Mouse (Mus musculus): ENCODE measurements around the gene Mpzl3. TPM values are rescaled to one million over a fixed set of nuclear protein-coding genes. Genes with fewer than 3 reads are reported as not detected.

Gene Mpzl3
- polyA plus RNA-seq, 1 experiment from 2014 or later: 30.8 TPM

GRCm38 (mm10) chr9:45119316-45119953 lies 64.4 kb downstream of the Mpzl3 start:
- Histone ChIP-seq H3K4me3 (ENCODE audit: low read depth, low read length) (no peak overlapping the region), H3K27me3 (ENCODE audit: control insufficient read depth, insufficient read depth, low read length) (no peaks in the 10 kb centered on the region), H3K9ac (ENCODE audit: low read length) (no peak overlapping the region), H3K9me3 (ENCODE audit: control insufficient read depth, low read length) (no peaks in the 10 kb centered on the region), H3K27ac (replicated peaks) (no peak overlapping the region), H3K4me2 (replicated peaks; ENCODE audit: low read depth) (no peak overlapping the region), H3K36me3 (ENCODE audit: control insufficient read depth, insufficient read depth, low read length) (no peaks in the 10 kb centered on the region), H3K4me1 (replicated peaks; ENCODE audit: control insufficient read depth, insufficient read depth) (no peaks in the 10 kb centered on the region; the same call in 1 of the 2 replicates)
- TF ChIP-seq EP300 (optimal IDR thresholded peaks at IDR 0.05) (no peak), CTCF (IDR thresholded peaks at IDR 0.05; ENCODE audit: low read depth) (peak; percentile 52)
- ATAC-seq (ENCODE audit: low FRiP score, low TSS enrichment) (no peak), DNase-seq (ENCODE audit: low spot score) (no peak)
- WGBS: 95% methylated on average over 8 of the region's 8 CpGs

GRCm38 (mm10) chr9:45119954-45120530 lies 65.1 kb downstream of the Mpzl3 start:
- no peak overlapping the region for H3K4me3 ChIP-seq (ENCODE audit: low read depth, low read length)
- TF ChIP-seq CTCF (IDR thresholded peaks at IDR 0.05; ENCODE audit: low read depth) (no peak), EP300 (optimal IDR thresholded peaks at IDR 0.05) (no peak)
- H3K9ac ChIP-seq (ENCODE audit: low read length): no peak overlapping the region
- DNase-seq (ENCODE audit: low spot score): no peak
- no peak overlapping the region for H3K4me2 ChIP-seq (replicated peaks; ENCODE audit: low read depth)
- no peaks in the 10 kb centered on the region for H3K9me3 ChIP-seq (ENCODE audit: control insufficient read depth, low read length)
- H3K27me3 ChIP-seq (ENCODE audit: control insufficient read depth, insufficient read depth, low read length): no peaks in the 10 kb centered on the region
- ATAC-seq (ENCODE audit: low FRiP score, low TSS enrichment): no peak
- H3K27ac ChIP-seq (replicated peaks): no peak overlapping the region
- 85% methylated on average over 14 of the region's 14 CpGs for WGBS
- H3K4me1 ChIP-seq (replicated peaks; ENCODE audit: control insufficient read depth, insufficient read depth): no peaks in the 10 kb centered on the region; the same call in 1 of the 2 replicates
- H3K36me3 ChIP-seq (ENCODE audit: control insufficient read depth, insufficient read depth, low read length): no peaks in the 10 kb centered on the region

DNA sequence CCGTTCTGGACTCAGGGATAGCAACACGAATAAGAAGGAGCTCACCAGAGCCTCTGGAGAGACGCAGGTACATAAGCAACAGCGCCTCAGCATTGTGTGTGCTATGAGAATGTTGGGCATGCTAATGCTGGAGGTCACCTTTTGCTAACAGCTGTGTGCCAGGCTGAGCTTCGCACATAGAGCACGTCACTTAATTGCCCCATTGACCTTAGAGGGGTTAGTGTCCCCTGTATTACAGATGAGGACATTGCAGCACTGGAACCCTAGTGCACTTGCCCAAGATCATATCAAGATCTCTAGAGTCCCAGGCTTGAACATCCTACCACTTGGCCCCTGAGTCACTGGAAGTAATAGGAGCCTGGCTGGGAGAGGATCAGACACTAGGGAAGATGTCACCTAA lies 65.6 kb downstream of the Mpzl3 start:
- Histone ChIP-seq H3K9me3 (ENCODE audit: control insufficient read depth, low read length) (no peaks in the 10 kb centered on the region), H3K4me3 (ENCODE audit: low read depth, low read length) (no peak overlapping the region), H3K36me3 (ENCODE audit: control insufficient read depth, insufficient read depth, low read length) (no peaks in the 10 kb centered on the region), H3K4me1 (replicated peaks; ENCODE audit: control insufficient read depth, insufficient read depth) (no peaks in the 10 kb centered on the region; the same call in 1 of the 2 replicates), H3K4me2 (replicated peaks; ENCODE audit: low read depth) (no peak overlapping the region), H3K9ac (ENCODE audit: low read length) (no peak overlapping the region), H3K27me3 (ENCODE audit: control insufficient read depth, insufficient read depth, low read length) (no peaks in the 10 kb centered on the region), H3K27ac (replicated peaks) (no peak overlapping the region)
- ATAC-seq (ENCODE audit: low FRiP score, low TSS enrichment) (no peak), DNase-seq (ENCODE audit: low spot score) (no peak)
- no peak for TF ChIP-seq CTCF (IDR thresholded peaks at IDR 0.05; ENCODE audit: low read depth)
- no peak for TF ChIP-seq EP300 (optimal IDR thresholded peaks at IDR 0.05)
- WGBS: 89% methylated on average over 6 of the region's 6 CpGs

DNA sequence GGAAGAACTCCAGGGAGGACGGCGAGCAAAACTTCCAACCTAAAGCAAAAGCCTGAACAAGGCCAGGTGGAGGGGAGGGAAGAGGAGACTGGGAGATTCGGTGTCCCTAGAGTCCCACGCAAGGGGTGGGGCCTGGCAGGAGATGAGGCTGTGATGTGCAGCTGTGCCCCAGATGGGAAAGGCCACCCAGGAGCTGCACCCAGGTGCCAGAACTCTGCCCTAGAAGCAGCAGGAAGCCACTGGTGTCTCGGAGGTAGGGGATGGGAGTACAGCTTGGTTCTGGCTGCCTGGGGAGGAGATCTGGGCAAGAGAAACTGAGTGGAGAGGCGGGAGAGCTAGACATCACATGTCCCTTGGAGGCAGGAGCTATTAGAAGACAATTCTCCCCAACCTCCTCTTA lies 66.0 kb downstream of the Mpzl3 start:
- Histone ChIP-seq H3K4me3 (ENCODE audit: low read depth, low read length) (no peak overlapping the region), H3K36me3 (ENCODE audit: control insufficient read depth, insufficient read depth, low read length) (no peaks in the 10 kb centered on the region), H3K4me2 (replicated peaks; ENCODE audit: low read depth) (no peak overlapping the region), H3K9ac (ENCODE audit: low read length) (no peak overlapping the region), H3K27me3 (ENCODE audit: control insufficient read depth, insufficient read depth, low read length) (no peaks in the 10 kb centered on the region), H3K4me1 (replicated peaks; ENCODE audit: control insufficient read depth, insufficient read depth) (no peaks in the 10 kb centered on the region; the same call in 1 of the 2 replicates), H3K9me3 (ENCODE audit: control insufficient read depth, low read length) (no peaks in the 10 kb centered on the region), H3K27ac (replicated peaks) (no peak overlapping the region)
- ATAC-seq (ENCODE audit: low FRiP score, low TSS enrichment): no peak
- WGBS: 61% methylated on average over 6 of the region's 6 CpGs
- TF ChIP-seq CTCF (IDR thresholded peaks at IDR 0.05; ENCODE audit: low read depth) (no peak), EP300 (optimal IDR thresholded peaks at IDR 0.05) (no peak)
- no peak for DNase-seq (ENCODE audit: low spot score)

DNA sequence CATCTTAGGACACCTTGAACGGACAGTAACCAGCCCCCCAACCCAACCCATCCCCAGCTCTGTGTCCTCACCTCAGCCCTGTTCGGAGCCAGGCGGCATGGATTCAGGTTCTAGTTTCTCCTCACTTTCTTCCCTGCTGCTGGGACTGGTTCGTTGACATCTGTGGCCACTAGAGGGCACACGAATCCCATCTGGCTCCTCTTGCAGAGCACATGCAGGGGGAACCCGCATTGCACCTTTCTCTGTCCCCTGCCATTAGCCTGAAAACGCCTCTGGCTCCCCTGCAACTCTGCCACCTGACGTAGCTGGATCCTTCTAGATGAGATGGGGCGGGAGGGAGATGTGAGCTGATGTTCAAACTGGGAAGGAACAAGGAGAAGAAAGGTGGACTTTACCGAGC lies 66.8 kb downstream of the Mpzl3 start:
- H3K9me3 ChIP-seq (ENCODE audit: control insufficient read depth, low read length): no peaks in the 10 kb centered on the region
- peak overlapping the region; percentile 61; the same call in 1 of the 2 replicates for H3K27ac ChIP-seq (replicated peaks)
- H3K27me3 ChIP-seq (ENCODE audit: control insufficient read depth, insufficient read depth, low read length): no peaks in the 10 kb centered on the region
- H3K4me2 ChIP-seq (replicated peaks; ENCODE audit: low read depth): peak overlapping the region; percentile 47
- TF ChIP-seq EP300 (optimal IDR thresholded peaks at IDR 0.05) (no peak), CTCF (IDR thresholded peaks at IDR 0.05; ENCODE audit: low read depth) (peak; percentile 98)
- H3K4me1 ChIP-seq (replicated peaks; ENCODE audit: control insufficient read depth, insufficient read depth): no peaks in the 10 kb centered on the region
- 0 out of 2 replicates have a peak overlapping the region, but pooled peaks have one; percentile 9 for H3K9ac ChIP-seq (ENCODE audit: low read length)
- 3% methylated on average over 10 of the region's 10 CpGs for WGBS
- H3K4me3 ChIP-seq (ENCODE audit: low read depth, low read length): no peak overlapping the region
- ATAC-seq (ENCODE audit: low FRiP score, low TSS enrichment) (peak; percentile 67), DNase-seq (ENCODE audit: low spot score) (peak; percentile 85)
- no peaks in the 10 kb centered on the region for H3K36me3 ChIP-seq (ENCODE audit: control insufficient read depth, insufficient read depth, low read length)

DNA sequence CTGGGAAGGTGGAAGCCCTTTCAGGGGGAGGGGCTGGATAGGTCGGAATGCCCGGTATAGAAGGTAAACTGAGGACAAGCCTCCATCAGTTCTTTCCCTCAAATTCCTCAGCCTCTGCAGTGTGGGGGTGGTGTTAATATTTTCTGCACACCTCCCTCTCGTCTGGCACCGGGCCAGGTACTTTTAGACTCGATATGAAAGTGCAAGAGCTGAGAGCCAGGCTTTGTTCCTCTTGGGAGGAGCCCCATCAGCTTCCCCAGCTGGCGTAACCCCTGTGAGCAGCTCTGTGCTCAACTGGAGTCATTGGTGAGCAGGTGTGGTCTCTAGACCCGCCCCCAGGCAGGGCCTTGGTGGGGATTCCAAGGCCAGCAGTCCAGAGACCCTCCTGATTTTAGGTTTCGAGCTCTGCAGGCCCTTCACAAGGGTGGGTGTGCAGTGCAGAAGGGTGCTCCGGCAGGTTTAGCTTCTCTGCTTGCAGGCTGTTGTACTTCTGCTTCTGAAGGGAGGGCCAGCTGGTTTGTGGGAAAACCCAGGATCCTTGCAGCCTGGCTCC lies 67.3 kb downstream of the Mpzl3 start:
- Histone ChIP-seq H3K9me3 (ENCODE audit: control insufficient read depth, low read length) (no peaks in the 10 kb centered on the region), H3K27me3 (ENCODE audit: control insufficient read depth, insufficient read depth, low read length) (no peaks in the 10 kb centered on the region), H3K4me1 (replicated peaks; ENCODE audit: control insufficient read depth, insufficient read depth) (no peaks in the 10 kb centered on the region), H3K4me3 (ENCODE audit: low read depth, low read length) (no peak overlapping the region), H3K4me2 (replicated peaks; ENCODE audit: low read depth) (peak overlapping the region; percentile 47), H3K27ac (replicated peaks) (peak overlapping the region; percentile 61), H3K9ac (ENCODE audit: low read length) (0 out of 2 replicates have a peak overlapping the region, but pooled peaks have one; percentile 9), H3K36me3 (ENCODE audit: control insufficient read depth, insufficient read depth, low read length) (no peaks in the 10 kb centered on the region)
- WGBS: 17% methylated on average over 9 of the region's 9 CpGs
- DNase-seq (ENCODE audit: low spot score) (peak; percentile 83), ATAC-seq (ENCODE audit: low FRiP score, low TSS enrichment) (peak; percentile 87)
- TF ChIP-seq CTCF (IDR thresholded peaks at IDR 0.05; ENCODE audit: low read depth) (no peak), EP300 (optimal IDR thresholded peaks at IDR 0.05) (no peak)
